8 mouse cellular contexts compared by ENCODE assay signal in genomic region chr9:70249881-70250681, GRCm38 (mm10). TPM values are rescaled to one million over a fixed set of nuclear protein-coding genes. Genes with fewer than 3 reads are reported as not detected.
DNase-seq lines count a peak whose midpoint lies in the region; ATAC-seq and TF ChIP-seq lines count a peak whose summit lies in the region.

No protein-coding gene starts in this region.

- H3K4me1 ChIP-seq in intestine, postnatal 0 days (replicated peaks; ENCODE audit: control insufficient read depth, insufficient read depth, low read length): no peaks in the 10 kb centered on the region
- H3K4me1 ChIP-seq in intestine, embryonic 15.5 days (replicated peaks): peaks cover 11% of the 10 kb centered on the region; the same call in 1 of the 2 replicates
- H3K4me1 ChIP-seq in heart, postnatal 0 days (ENCODE audit: control insufficient read depth, insufficient read depth): peaks cover 12% of the 10 kb centered on the region; the same call in 1 of the 2 replicates

- WGBS in intestine, postnatal 0 days: 54% methylated on average over 12 of the region's 12 CpGs
- WGBS in intestine, embryonic 15.5 days: 57% methylated on average over 12 of the region's 12 CpGs
- WGBS in heart, postnatal 0 days: 56% methylated on average over 12 of the region's 12 CpGs

- H3K4me3 ChIP-seq in intestine, postnatal 0 days (ENCODE audit: low read depth, low read length): no peak overlapping the region
- no peak overlapping the region for H3K4me3 ChIP-seq in intestine, embryonic 15.5 days (replicated peaks)
- H3K4me3 ChIP-seq in heart, postnatal 0 days (ENCODE audit: low read depth, low read length): no peak overlapping the region

- peak; percentile 28; the same call in 1 of the 2 replicates for ATAC-seq in intestine, postnatal 0 days
- ATAC-seq in intestine, embryonic 15.5 days: no peak
- ATAC-seq in heart, postnatal 0 days (ENCODE audit: insufficient read depth, low read depth): peak; percentile 20; the same call in 1 of the 2 replicates

- no peak overlapping the region for H3K9ac ChIP-seq in intestine, postnatal 0 days (ENCODE audit: low read depth, low read length)
- no peak overlapping the region for H3K9ac ChIP-seq in intestine, embryonic 15.5 days
- H3K9ac ChIP-seq in heart, postnatal 0 days (replicated peaks; ENCODE audit: low read depth, low read length): no peak overlapping the region

- H3K4me2 ChIP-seq in intestine, postnatal 0 days (replicated peaks; ENCODE audit: low read depth): no peak overlapping the region
- H3K4me2 ChIP-seq in intestine, embryonic 15.5 days (replicated peaks): no peak overlapping the region
- H3K4me2 ChIP-seq in heart, postnatal 0 days (ENCODE audit: low read depth, low read length): no peak overlapping the region

- no peaks in the 10 kb centered on the region for H3K27me3 ChIP-seq in intestine, postnatal 0 days (replicated peaks; ENCODE audit: control insufficient read depth, insufficient read depth, low read length)
- H3K27me3 ChIP-seq in intestine, embryonic 15.5 days (replicated peaks): no peaks in the 10 kb centered on the region
- H3K27me3 ChIP-seq in heart, postnatal 0 days (ENCODE audit: control insufficient read depth, insufficient read depth, low read length): no peaks in the 10 kb centered on the region

- peak; percentile 56 for DNase-seq in R1 (ENCODE audit: low read depth, low spot score)
- DNase-seq in heart, postnatal 0 days (ENCODE audit: low spot score): no peak
- peak; percentile 86 for DNase-seq in lung, postnatal 25 days (ENCODE audit: low spot score)
- no peak for DNase-seq in thymus, postnatal 36 days
- DNase-seq in thymus, adult 18-20 months: no peak
- DNase-seq in spleen, adult 18-20 months: no peak

- no peaks in the 10 kb centered on the region for H3K9me3 ChIP-seq in intestine, postnatal 0 days (ENCODE audit: control insufficient read depth)
- H3K9me3 ChIP-seq in intestine, embryonic 15.5 days: no peaks in the 10 kb centered on the region
- no peaks in the 10 kb centered on the region for H3K9me3 ChIP-seq in heart, postnatal 0 days (replicated peaks; ENCODE audit: control insufficient read depth, low read length)

- no peak overlapping the region for H3K27ac ChIP-seq in intestine, postnatal 0 days (ENCODE audit: low read depth, low read length)
- no peak overlapping the region for H3K27ac ChIP-seq in intestine, embryonic 15.5 days
- H3K27ac ChIP-seq in heart, postnatal 0 days (ENCODE audit: low read depth): peak overlapping the region; percentile 38

- no peaks in the 10 kb centered on the region; the same call in 1 of the 2 replicates for H3K36me3 ChIP-seq in intestine, postnatal 0 days (ENCODE audit: control insufficient read depth, insufficient read depth)
- H3K36me3 ChIP-seq in intestine, embryonic 15.5 days: no peaks in the 10 kb centered on the region
- H3K36me3 ChIP-seq in heart, postnatal 0 days (replicated peaks; ENCODE audit: control insufficient read depth, insufficient read depth, low read length): no peaks in the 10 kb centered on the region

- TF ChIP-seq EP300 in heart, postnatal 0 days (IDR thresholded peaks at IDR 0.05; ENCODE audit: low read depth): no peak

- TF ChIP-seq CTCF in intestine, postnatal 0 days (IDR thresholded peaks at IDR 0.05; ENCODE audit: low read depth): no peak
- no peak for TF ChIP-seq CTCF in heart, postnatal 0 days (IDR thresholded peaks at IDR 0.05; ENCODE audit: low read depth)

RNA-seq across cellular contexts. Expression of gene Myo1e, which starts 42.9 kb away (rescaled TPM):
- polyA plus RNA-seq in intestine, postnatal 0 days (2015; fragmentation: Nextera tagmentation; extraction: Ambion mirVana): 15.2 and 16.2 TPM in 2 replicates
- polyA plus RNA-seq in intestine, embryonic 15.5 days (2015; fragmentation: Nextera tagmentation; extraction: Ambion mirVana): 18.4 and 19.4 TPM in 2 replicates
- total RNA-seq in heart, postnatal 0 days (2014; rRNA removed; ENCODE audit: low replicate concordance): 7.0 and 8.1 TPM in 2 replicates
- 5.0 and 6.6 TPM in 2 replicates for polyA plus RNA-seq in heart, postnatal 0 days (2015; fragmentation: Nextera tagmentation; extraction: Ambion mirVana)

Comparison
In these comparisons a context has a peak if more than half of its experiments do, and no peak if none do; other contexts are left out.
1. DNase-seq: peak in R1 (single experiment) and lung, postnatal 25 days (single experiment); none in heart, postnatal 0 days (single experiment), thymus, postnatal 36 days (0 of 2), thymus, adult 18-20 months (0 of 2) and spleen, adult 18-20 months (0 of 2).